Mouse (Mus musculus) limb, embryonic 11.5 days (tissue): ENCODE results near the gene Cadm4. TPM values are rescaled to one million over a fixed set of nuclear protein-coding genes. Genes with fewer than 3 reads are reported as not detected.

Experiments used
- ATAC-seq: fragments of 200-750 bp; cut with Nextera tagmentation; 2 replicates; pipeline ENCODE4 v1.8.0; 2017; ENCODE audit warnings: low read depth; ENCODE audit not compliant: insufficient number of reproducible peaks, low FRiP score, low TSS enrichment
- DNase-seq: peaks from one replicate; pipeline ENCODE4 v3.0.0-alpha.2; 2015; ENCODE audit warnings: low spot score
- H3K27ac ChIP-seq: fragments of 300-500 bp; sonication (generic); replicated peaks from 2 replicates; pipeline ENCODE4 v1.5.1; 2014; ENCODE audit warnings: low read depth, mild to moderate bottlenecking, low read length
- H3K27me3 ChIP-seq: fragments of 300-500 bp; sonication (generic); 2 replicates; pipeline ENCODE4 v1.6.1; 2014; ENCODE audit warnings: mild to moderate bottlenecking, low read length, mixed read lengths; ENCODE audit not compliant: control insufficient read depth, insufficient read depth
- H3K36me3 ChIP-seq: fragments of 300-500 bp; sonication (generic); 2 replicates; pipeline ENCODE4 v1.6.1; 2014; ENCODE audit warnings: mild to moderate bottlenecking, low read length, moderate library complexity, mixed read lengths; ENCODE audit not compliant: control insufficient read depth, insufficient read depth
- H3K4me1 ChIP-seq: fragments of 300-500 bp; sonication (generic); 2 replicates; pipeline ENCODE4 v1.6.1; 2014; ENCODE audit warnings: low read length, mixed read lengths; ENCODE audit not compliant: control insufficient read depth, insufficient read depth
- H3K4me2 ChIP-seq: fragments of 300-500 bp; sonication (generic); 2 replicates; pipeline ENCODE4 v1.6.1; 2014; ENCODE audit warnings: low read depth, mild to moderate bottlenecking, moderate library complexity; ENCODE audit not compliant: severe bottlenecking
- H3K4me3 ChIP-seq: fragments of 300-500 bp; sonication (generic); 2 replicates; pipeline ENCODE4 v1.5.1; 2014; ENCODE audit warnings: low read depth, low read length
- H3K9ac ChIP-seq: fragments of 300-500 bp; sonication (generic); 2 replicates; pipeline ENCODE4 v1.6.1; 2014; ENCODE audit warnings: mild to moderate bottlenecking, low read length
- H3K9me3 ChIP-seq: fragments of 300-500 bp; sonication (generic); 2 replicates; pipeline ENCODE4 v1.6.1; 2016; ENCODE audit warnings: low read length; ENCODE audit not compliant: control insufficient read depth
- WGBS: fragments of 180-500 bp; shearing (Covaris S2); extraction: QIAGEN DNeasy Blood & Tissue Kit; methylation state at CpG from one replicate; pipeline ENCODE4 v1.1.7; 2014; 5-methylcytosine and 5-hydroxymethylcytosine counted together
- polyA plus RNA-seq: library from polyadenylated mRNA; unstranded; fragments of >200 nt; fragmentation: Nextera tagmentation; extraction: Ambion mirVana; gene quantifications from 2 replicates; pipeline ENCODE4 v1.2.1, GENCODE M21; 2014

The Cadm4 gene
- polyA plus RNA-seq, 1 experiment from 2014 or later = 2.2 TPM

GRCm38 (mm10) chr7:24472937-24473336 is 8.9 kb upstream of the Cadm4 start:
- Histone ChIP-seq H3K27me3 (no peaks in the 10 kb centered on the region), H3K4me1 (no peaks in the 10 kb centered on the region), H3K36me3 (no peaks in the 10 kb centered on the region), H3K4me2 (no peak overlapping the region), H3K9ac (no peak overlapping the region), H3K27ac (no peak overlapping the region), H3K4me3 (no peak overlapping the region), H3K9me3 (peaks cover 3% of the 10 kb centered on the region)
- 79% methylated on average over 7 of the region's 7 CpGs for WGBS
- DNase-seq = peak; percentile 63
- no peak for ATAC-seq

DNA sequence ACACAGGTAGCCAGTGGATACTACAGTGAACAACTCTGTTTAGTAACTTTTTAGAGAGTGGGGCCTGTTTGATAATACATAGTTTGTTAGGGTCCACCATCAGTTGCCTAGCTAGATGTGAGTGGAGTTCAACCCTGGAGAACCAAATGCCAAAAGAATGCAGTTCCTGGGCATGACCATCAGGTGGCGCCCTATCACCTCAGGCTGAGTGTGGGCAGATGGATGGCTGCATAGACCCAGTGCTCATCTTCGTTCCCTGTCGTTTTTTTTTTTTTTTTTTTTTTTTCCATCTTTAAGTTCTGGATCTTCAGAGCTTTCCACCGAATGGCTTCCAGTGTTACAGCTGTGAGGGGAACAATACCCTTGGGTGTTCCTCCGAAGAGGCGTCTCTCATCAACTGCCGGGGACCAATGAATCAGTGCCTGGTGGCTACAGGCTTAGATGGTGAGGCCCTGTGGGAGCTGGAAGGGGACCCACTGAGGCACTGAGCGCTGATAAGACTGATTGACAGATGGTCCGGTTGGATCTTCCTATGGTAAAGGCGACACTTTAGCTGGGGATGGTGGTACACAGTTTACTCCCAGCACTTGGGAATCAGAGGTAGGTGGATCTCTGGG is 7.8 kb upstream of the Cadm4 start:
- 53% methylated on average over 10 of the region's 10 CpGs for WGBS
- H3K27me3 ChIP-seq = no peaks in the 10 kb centered on the region
- peaks cover 3% of the 10 kb centered on the region for H3K9me3 ChIP-seq
- ATAC-seq = no peak
- no peak overlapping the region for H3K4me2 ChIP-seq
- no peak overlapping the region for H3K4me3 ChIP-seq
- H3K36me3 ChIP-seq = no peaks in the 10 kb centered on the region
- no peak overlapping the region for H3K27ac ChIP-seq
- peak; percentile 80 for DNase-seq
- H3K9ac ChIP-seq = no peak overlapping the region
- no peaks in the 10 kb centered on the region for H3K4me1 ChIP-seq

- Histone ChIP-seq H3K27ac (no peak overlapping the region), H3K4me3 (no peak overlapping the region), H3K4me1 (no peaks in the 10 kb centered on the region), H3K9me3 (peaks cover 3% of the 10 kb centered on the region; the same call in 1 of the 2 replicates), H3K9ac (peak overlapping the region; percentile 24; the same call in 1 of the 2 replicates), H3K4me2 (0 out of 2 replicates have a peak overlapping the region, but pooled peaks have one; percentile 0), H3K36me3 (no peaks in the 10 kb centered on the region), H3K27me3 (no peaks in the 10 kb centered on the region)
- ATAC-seq (no peak), DNase-seq (no peak)
- WGBS = 41% methylated on average over 21 of the region's 21 CpGs
These were observed 6.9 kb upstream of the Cadm4 start for GRCm38 (mm10) chr7:24474811-24475506.

- H3K4me2 ChIP-seq = no peak overlapping the region
- no peak overlapping the region for H3K4me3 ChIP-seq
- no peaks in the 10 kb centered on the region; the same call in 1 of the 2 replicates for H3K9me3 ChIP-seq
- no peaks in the 10 kb centered on the region for H3K36me3 ChIP-seq
- H3K9ac ChIP-seq = no peak overlapping the region
- no peak overlapping the region for H3K27ac ChIP-seq
- H3K27me3 ChIP-seq = no peaks in the 10 kb centered on the region
- no peaks in the 10 kb centered on the region for H3K4me1 ChIP-seq
- DNase-seq (no peak), ATAC-seq (no peak)
- WGBS = 78% methylated on average over 8 of the region's 8 CpGs
These were observed 5.5 kb upstream of the Cadm4 start for GRCm38 (mm10) chr7:24476338-24476737.

- H3K9ac ChIP-seq = no peak overlapping the region
- no peaks in the 10 kb centered on the region; the same call in 1 of the 2 replicates for H3K9me3 ChIP-seq
- no peak overlapping the region for H3K4me3 ChIP-seq
- DNase-seq (no peak), ATAC-seq (no peak)
- H3K4me2 ChIP-seq = no peak overlapping the region
- H3K4me1 ChIP-seq = no peaks in the 10 kb centered on the region
- WGBS = 84% methylated on average over 7 of the region's 7 CpGs
- no peaks in the 10 kb centered on the region for H3K27me3 ChIP-seq
- no peaks in the 10 kb centered on the region for H3K36me3 ChIP-seq
- H3K27ac ChIP-seq = no peak overlapping the region
These were observed 5.0 kb upstream of the Cadm4 start for GRCm38 (mm10) chr7:24476856-24477255.

DNA sequence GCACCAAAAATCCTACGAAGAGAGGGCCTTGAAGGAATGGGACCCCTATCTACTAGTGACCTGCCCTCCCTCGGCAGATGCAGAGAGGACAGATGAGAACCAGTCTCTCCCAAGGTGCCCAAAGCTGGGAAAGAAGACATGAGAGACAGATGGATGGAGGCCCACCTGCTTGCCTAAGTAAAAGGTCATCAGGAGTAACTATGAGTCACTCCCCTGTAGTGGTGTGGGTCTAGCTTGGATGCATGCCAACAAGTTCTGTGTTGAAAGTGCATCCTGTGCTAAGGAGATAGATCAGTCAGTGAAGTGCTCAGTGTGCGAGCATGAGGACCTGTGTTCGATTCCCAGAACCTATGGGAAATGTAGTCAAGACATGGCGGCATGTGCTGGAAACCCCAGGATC is 2.9 kb upstream of the Cadm4 start:
- H3K4me2 ChIP-seq = no peak overlapping the region
- H3K4me3 ChIP-seq = no peak overlapping the region
- ATAC-seq (no peak), DNase-seq (no peak)
- H3K4me1 ChIP-seq = peaks cover 5% of the 10 kb centered on the region
- no peak overlapping the region for H3K9ac ChIP-seq
- no peaks in the 10 kb centered on the region; the same call in 1 of the 2 replicates for H3K9me3 ChIP-seq
- no peaks in the 10 kb centered on the region for H3K36me3 ChIP-seq
- WGBS = 86% methylated on average over 5 of the region's 5 CpGs
- H3K27me3 ChIP-seq = peaks cover 5% of the 10 kb centered on the region; the same call in 1 of the 2 replicates
- H3K27ac ChIP-seq = no peak overlapping the region

DNA sequence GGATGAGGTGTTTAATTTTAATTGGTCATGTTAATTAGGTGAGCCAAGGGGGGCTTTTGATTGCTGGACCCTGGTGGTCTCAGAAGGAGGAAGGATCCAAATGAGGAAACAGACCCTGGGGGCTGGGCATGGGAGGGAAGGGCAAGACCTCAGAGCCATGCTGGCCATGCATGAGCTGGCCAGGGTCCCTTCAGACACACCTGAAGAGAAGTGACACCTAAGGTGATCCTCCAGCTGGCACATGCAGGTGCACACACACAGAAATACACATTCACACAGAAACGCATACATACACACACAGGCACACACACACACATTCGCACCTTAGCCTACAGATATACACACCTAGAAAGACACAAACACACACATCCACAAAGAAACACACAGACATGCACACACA is 2.1 kb upstream of the Cadm4 start:
- no peak overlapping the region for H3K9ac ChIP-seq
- H3K4me3 ChIP-seq = no peak overlapping the region
- no peaks in the 10 kb centered on the region; the same call in 1 of the 2 replicates for H3K9me3 ChIP-seq
- H3K27me3 ChIP-seq = peaks cover 5% of the 10 kb centered on the region; the same call in 1 of the 2 replicates
- 96% methylated on average over 2 of the region's 2 CpGs for WGBS
- H3K36me3 ChIP-seq = no peaks in the 10 kb centered on the region
- peaks cover 5% of the 10 kb centered on the region for H3K4me1 ChIP-seq
- ATAC-seq = no peak
- H3K4me2 ChIP-seq = no peak overlapping the region
- H3K27ac ChIP-seq = no peak overlapping the region
- no peak for DNase-seq

GRCm38 (mm10) chr7:24480121-24480941 is 1.5 kb upstream of the Cadm4 start:
- DNase-seq (no peak), ATAC-seq (no peak)
- Histone ChIP-seq H3K27me3 (peaks cover 5% of the 10 kb centered on the region; the same call in 1 of the 2 replicates), H3K9ac (no peak overlapping the region), H3K4me3 (no peak overlapping the region), H3K4me1 (peaks cover 5% of the 10 kb centered on the region), H3K9me3 (no peaks in the 10 kb centered on the region; the same call in 1 of the 2 replicates), H3K4me2 (no peak overlapping the region), H3K36me3 (no peaks in the 10 kb centered on the region), H3K27ac (no peak overlapping the region)
- WGBS = 67% methylated on average over 18 of the region's 18 CpGs
